Mouse (Mus musculus): ENCODE measurements around the gene Txnrd2.

The Txnrd2 gene

DNA sequence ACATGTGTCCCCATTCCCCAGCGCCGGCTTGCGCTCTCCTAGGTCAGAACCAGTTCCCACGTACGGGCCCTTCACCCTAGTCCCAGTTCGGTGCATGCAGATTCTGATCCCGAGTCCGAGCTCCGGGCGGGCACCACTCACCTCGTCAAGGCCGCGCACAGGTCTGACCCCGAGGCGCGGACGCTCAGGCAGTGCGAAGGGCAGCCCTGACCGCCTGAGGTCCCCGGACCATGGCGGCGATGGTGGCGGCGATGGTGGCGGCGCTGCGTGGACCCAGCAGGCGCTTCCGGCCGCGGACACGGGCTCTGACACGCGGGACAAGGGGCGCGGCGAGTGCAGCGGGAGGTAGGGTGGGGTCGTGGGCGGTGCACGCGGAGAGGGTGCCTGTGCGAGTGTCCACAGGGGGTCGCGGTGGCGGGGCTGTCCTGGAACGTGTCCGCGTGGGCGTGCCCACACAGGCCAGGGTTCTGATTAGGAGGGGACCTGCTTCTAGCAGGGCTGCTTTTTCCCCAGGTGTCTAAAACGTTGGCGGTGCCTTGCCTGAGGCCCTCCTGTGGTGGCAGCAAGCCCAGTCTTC lies at the start of gene Txnrd2:
Gene Txnrd2, plus strand, starts transcription at position 170 of the 577 bp plus-strand sequence.
- peak; percentile 65 to 72 for DNase-seq

DNA sequence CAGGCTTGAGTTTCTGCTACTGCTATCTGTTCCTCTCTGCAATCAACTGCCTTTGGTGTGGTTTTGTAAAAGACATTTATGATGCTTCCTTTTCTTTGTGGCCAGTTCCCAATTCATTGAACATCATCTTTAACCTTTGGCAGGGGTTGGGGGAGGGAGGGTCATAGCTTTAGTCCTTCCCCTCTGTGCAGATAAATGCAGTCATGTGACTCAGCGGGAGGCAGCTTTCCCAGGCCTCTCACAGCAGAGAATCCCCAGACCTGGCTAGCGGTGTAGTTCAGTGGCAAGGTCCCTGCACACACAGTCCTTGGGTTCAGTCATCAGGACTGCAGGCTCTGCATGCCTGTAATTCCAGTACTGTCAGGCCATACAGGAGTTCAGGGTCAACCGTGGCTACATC lies 49.0 kb upstream of the Txnrd2 start:
- DNase-seq: no peak

DNA sequence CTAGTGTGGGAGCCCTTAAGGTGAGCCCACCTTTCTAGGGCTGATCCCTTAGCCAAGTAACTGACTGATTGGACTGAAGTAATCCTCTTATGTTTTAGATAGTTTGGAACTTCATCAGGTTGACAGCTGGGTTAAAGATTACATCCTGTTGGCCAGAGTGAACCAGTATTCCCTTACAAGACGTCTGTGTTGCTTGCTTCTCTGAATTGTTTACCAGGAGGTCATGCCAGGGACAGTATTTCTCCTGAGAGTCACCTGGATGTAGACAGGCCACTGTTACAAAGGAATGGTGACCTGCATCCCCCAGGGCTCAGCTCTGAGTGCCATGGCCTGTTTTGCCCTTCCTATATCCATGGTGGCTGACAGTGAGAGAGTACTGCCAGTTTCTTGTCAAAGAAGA lies 47.7 kb upstream of the Txnrd2 start:
- DNase-seq: no peak

DNA sequence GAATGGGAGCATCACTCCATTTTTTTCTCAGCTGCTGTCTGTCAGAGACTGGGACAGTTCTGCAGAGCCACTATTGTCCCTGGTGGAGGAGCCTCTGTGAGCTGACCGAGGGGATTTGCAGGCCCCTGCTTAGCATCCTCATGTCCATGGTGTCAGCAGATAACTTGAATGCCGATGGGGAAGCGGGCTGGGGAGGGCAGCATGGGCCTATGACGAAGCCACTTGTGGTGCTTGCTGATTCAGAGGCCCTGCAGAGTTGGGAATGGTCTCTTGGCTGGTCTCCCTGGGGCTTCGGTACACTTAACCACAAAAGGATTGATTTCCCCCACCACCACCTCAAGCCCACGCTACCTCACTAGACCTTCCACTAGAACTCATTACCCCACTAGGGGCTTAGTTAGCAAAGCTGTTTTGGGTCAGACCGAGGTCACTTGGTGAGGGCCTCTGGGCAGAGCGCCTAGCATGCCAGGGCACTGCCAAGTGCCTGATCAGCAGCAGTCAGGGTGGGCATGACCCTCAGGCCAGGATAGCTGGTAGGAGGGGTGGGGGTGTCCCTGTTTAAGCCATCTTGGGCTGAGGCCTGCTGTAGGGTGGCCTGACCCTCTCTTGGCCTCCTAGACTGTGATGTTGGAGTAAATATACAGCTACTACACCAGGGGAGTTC lies 46.7 kb upstream of the Txnrd2 start:
- DNase-seq: no peak

DNA sequence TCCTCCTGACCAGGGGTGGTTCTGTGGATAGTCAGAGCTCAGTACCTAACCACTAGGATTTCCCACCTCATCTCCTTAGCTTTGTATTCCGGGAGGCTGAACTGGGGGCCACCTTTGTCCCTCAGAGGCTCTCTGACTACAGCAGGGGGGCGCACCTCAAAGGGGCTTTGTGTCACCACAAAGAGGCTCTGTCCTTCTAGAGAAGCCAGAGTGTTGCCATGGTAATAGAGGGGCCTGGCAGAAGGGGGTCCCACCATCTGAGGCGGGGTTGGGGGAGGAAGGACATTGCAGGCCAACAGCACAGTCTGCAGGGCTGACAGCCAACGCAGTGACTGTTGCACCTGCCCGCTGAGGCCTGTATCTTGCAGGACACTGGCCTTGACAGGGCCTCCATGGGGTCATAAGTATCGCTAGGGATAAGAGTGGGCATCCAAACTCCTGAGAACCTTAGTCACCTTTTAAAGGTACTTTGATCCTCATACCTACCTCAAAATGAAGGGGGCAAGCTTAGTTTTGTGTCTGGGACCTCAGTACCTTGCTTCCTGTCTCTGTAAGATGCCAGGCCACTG lies 45.6 kb upstream of the Txnrd2 start:
- DNase-seq: no peak

DNA sequence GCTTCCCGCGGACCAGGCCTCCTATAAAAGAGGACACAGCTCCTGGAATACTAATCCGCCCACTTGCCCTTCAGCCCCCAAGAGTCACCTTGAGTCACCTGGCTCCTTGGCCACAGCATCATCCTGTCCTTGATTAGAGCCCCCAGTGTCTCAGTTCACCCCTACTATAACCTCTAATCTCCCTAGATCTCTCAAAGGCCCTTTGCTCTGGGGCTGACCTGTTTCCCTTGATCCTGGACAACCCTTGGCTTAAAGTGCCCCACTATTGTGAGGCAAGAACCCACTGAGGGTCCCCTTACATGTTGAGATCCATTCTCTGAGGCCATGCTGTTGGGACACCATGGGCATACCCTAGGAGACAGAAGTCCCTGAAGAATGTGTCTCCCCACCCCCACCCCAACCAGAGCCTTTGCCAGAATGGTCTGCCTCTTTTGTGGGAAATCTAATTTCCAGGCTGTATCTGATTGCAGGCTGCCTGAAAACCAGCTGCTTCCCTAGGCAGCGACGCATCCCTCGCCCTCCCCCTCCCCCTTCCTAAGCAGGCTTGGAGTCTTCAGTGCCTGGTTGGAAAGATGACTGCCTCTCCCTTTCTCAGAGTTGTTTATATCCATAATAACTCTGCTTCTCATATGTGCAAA lies 44.4 kb upstream of the Txnrd2 start:
- no peak for DNase-seq

DNA sequence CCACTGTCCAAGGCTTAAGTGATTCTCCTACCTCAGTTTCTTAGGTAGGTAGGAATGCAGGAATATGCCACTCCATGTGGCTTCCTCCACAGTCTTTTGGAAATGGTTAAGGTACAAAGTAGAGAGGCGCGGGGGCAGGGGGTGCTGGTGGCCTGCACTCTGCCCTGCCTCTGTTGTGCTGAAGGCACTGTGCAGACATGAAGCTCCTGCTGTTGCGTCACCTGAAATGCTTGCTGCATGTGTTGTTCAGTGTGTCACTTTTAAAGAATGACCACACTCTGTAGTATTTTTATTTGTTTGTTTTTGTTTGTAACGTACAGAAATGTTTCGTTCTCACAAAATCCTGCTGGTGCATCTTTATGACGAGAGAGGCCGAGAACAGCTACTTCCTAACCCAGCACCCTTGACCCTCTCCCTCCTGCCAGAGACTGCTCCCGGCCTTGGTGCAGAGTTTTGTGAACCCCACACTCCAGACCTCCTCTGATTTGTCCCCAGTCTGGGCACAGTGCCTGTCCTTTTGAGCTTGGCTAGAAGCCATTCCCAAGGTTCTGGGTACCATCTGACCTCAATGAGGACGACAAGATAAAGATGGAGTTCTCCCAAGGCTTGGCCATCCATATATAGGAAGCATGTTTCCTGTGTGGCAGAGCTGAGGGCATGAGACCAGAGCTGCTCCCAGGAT lies 43.0 kb upstream of the Txnrd2 start:
- no peak for DNase-seq

DNA sequence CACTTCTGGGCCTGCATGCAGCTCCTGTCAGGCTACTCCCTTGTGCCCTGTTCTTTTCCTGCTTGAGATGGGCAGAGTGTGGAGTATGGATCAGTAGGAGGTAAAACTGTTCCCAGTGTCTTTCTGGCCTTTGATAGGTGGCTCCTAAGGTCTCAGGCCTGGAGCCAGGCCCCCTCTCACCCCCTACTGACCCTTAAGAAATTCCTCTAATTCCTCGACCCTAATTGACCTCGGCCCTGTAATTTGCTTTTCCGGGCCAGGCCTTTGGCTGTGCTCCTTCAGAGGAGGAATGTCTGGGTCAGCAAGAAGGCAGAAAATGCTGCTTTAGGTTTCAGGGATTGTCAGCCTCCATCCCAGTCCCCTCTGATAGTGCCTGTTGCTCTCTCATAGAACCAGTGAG lies 42.4 kb upstream of the Txnrd2 start:
- no peak for DNase-seq

DNA sequence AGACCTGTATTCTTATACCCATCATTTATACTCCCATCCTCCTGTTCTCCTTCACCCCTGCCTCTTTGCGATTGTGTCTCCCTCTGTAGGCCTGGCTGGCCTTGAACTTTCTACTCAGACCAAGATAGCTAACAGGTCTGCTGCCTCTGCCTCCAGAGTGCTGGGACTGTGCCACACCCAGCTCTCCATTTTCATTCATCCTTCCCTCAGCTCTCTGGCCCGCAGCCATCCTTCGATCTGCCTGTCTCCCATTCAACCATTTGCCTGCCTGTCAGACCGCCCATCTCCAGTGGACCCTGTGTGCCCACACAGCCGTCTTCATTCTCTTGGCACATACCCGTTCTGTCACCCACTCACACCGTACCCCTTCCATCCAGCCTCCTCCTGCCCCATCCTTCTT lies 42.0 kb upstream of the Txnrd2 start:
- no peak for DNase-seq

DNA sequence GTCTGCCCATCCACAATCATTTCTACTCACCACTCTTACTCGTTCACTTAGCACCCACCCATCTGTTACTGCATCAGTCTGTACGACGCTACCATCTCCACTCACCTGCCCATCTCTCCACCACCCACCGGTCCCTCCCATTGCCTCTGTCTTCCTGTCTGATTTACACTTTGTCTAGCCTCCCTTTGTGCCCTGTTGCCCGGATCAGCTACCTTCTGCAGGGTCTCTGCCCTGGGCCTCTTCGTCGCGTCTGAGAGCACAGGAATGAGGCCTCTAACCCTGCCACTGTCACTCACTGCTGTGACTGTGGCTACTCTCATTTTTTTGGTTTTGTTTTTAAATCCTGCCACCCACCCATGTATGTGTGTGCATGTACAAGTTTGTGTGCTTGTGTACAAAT lies 41.5 kb upstream of the Txnrd2 start:
- no peak for DNase-seq

DNA sequence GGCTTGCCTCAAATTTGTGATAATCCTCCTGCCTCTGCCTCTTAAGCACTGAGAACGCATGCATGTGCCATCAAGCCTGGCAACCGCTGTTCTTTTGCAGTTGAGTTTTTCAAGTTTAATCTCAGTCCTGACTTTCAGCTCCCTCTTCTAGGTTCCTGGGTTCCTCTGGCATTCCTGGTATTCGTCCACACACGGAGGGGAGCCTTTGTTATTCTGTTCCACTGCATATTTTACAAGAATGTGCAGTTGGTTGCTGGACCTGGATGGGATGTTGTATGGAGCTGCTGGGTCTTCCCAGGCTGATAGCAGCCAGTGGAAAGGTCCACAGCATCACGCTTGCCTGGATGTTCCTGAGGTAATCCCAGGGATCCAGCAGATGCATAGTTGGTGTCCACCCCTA lies 40.8 kb upstream of the Txnrd2 start:
- no peak for DNase-seq

DNA sequence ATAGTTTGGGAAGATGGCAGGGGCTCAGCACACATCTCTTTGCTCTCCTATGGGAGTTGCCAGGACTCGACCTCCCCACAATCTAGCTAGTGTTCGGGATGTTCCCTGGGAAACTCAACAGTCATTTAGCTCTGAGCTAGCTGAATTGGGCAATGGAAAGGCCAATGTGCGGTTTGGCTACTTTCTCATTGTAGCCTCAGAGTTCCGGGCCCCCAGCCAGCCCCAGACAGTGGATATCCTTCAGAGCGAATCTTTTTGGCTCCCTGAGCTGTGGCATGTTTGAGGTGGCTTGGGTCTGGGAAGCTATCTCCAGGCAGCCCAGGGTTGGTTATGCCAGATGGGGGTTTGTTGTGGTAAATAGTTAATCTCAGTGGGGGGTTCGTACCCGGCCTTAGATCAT lies 39.7 kb upstream of the Txnrd2 start:
- DNase-seq: peak in 1 of 2 experiments; percentile 4

DNA sequence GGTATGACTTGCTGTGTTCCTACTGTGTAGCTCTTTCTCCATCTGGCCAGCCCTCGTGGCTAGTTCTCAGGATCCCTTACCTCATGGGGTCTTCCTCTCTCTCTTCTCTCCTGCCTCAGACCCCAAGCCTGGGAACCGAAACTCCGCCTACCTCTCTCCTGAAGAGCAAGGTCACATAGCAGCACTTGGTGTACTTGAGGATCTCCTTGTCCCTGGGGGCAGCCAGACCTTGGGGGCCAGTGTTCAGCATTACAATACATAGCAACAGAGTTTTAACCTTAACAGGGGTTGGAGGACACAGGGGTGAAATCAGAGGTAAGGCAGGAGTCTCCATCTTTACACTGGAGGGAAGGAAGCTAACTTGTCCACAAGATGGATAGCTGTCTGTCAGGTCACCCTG lies 39.2 kb upstream of the Txnrd2 start:
- peak in 1 of 2 experiments; percentile 22 for DNase-seq

DNA sequence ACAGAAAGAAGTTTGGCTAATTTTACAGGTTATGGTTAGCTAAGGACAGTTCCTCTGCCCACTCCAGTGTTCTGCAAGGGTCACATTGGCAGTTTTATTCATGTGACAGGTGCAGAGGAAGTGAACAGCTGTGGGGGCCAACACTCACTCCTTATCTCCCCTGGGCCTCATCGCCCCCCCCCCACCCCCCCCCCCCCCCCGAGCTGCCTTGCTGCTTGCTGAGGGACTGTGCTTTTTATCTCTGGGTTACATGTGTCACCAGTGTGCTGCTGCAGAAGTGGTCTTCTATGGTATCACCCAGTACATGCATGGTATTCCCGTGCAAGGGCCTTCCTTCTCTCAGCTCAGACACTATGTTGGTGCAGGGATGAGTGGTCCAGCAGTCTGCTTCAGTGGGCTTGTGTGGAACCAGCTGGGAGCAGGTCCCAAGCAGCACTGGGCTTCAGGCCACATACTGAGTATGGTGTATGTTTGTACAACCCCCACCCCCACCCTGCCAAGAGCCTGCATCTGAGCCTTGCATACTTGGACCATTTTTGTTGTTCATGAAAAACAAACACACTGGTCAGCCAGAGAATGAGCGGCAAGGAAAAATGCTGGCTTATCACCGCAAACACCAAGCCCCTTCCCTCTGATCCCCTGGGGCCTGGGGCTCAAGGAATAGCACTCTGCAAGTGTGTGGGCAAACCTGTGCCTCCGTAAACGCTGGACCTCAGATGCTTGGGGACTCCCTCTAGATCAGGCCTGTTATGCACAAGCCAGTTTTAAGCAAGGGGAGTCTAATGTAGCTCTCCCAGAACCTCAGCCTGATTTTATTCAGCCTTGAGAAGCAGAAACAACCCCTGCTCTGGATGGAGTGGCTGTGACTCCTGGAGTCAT lies 38.2 kb upstream of the Txnrd2 start:
- DNase-seq: peak; percentile 26 to 29

DNA sequence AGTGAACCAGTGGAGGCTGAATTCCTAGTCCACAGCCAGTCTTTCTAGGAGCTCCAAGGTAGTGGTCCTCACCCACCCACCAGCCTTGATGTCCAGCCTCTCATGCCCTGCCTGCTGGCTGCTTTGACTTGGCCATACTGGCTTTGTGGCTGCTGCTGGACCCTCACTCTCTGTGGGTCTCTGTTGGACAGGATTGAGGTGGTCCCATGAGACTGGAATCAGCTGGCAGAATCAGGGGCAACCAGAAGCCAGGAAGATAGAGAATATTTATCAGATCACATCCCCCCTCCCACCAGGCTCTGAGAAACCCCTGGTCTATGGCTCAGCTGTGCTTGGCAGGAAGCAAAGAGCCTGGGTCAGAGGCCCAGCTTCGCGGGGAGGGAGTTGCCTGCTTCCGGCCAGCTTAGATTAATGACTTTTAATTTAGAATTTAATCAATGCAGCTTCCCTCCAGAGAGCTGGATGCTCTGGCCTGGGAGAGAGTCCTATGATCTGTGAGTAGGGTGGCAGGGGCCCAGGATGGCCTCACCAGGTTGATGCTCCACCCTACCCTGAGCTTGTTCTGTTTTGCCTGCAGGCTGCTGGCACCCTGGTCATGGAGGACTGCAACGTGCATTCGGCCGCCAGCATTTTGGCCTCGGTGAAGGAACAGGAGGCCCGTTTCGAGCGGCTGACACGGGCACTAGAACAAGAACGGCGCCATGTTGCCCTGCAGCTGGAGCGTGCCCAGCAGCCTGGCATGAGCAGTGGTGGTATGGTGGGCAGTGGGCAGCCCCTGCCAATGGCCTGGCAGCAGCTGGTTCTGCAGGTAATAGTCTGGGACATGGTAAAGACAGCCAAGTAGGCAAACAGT lies 37.4 kb upstream of the Txnrd2 start:
- peak in 1 of 2 experiments; percentile 35 for DNase-seq

DNA sequence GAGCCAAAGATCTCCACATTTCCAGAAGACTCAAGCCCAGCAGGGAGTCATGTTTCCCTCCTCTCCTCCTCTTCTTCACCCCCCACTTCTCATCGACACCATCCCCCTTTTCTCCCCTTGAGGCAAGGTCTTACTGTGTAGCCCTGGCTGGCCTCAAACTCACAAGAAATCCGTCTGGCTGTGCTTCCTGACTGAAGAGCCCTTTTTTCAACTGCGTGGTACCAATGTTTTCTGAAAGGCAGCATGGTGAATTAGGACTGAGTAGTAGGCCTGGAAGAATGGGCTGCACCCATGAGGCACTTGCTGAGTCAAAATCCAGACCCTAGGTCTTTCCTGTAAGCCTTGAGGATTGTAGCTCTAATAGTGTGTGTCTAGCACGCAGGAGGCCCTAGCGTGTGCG lies 35.8 kb upstream of the Txnrd2 start:
- no peak for DNase-seq

DNA sequence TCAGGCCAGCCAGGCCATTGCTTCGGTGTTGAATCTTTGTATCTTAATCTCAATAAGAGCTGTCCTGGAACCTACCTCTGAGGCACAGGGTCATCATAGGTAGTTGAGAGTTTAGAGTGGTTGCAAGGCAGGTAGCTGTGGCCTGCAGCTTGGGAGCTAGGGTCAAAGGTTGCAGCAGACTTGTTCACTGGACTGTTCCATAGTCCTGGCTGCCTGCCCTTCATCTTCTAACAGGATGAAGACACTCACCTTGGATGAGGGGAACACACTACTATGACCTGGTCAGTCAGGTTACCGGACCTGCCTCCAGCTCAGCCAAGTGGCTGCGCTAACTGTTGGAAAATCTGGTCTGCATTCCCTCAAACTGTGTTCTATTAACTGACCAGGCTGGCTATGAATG lies 35.1 kb upstream of the Txnrd2 start:
- peak in 1 of 2 experiments; percentile 3 for DNase-seq

DNA sequence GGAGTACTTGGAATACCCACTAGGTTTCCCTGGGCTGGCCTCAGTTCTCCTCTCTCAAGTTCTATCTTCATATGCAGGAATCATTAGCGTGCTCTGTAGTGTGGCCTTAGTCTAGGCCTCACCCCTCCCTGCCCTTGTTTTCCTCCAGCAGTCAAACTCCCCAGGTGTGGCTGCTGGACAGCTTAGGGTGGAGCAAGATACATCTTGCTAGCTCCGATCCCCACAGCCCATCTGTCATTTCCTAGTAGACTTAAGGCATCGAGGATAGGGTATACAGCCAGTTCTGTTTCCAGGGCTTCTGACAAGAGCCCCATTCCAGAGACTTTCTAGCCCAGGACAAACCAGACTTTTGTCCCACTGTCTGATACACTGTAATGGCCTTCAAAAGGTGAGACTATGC lies 34.5 kb upstream of the Txnrd2 start:
- peak in 1 of 2 experiments; percentile 9 for DNase-seq

DNA sequence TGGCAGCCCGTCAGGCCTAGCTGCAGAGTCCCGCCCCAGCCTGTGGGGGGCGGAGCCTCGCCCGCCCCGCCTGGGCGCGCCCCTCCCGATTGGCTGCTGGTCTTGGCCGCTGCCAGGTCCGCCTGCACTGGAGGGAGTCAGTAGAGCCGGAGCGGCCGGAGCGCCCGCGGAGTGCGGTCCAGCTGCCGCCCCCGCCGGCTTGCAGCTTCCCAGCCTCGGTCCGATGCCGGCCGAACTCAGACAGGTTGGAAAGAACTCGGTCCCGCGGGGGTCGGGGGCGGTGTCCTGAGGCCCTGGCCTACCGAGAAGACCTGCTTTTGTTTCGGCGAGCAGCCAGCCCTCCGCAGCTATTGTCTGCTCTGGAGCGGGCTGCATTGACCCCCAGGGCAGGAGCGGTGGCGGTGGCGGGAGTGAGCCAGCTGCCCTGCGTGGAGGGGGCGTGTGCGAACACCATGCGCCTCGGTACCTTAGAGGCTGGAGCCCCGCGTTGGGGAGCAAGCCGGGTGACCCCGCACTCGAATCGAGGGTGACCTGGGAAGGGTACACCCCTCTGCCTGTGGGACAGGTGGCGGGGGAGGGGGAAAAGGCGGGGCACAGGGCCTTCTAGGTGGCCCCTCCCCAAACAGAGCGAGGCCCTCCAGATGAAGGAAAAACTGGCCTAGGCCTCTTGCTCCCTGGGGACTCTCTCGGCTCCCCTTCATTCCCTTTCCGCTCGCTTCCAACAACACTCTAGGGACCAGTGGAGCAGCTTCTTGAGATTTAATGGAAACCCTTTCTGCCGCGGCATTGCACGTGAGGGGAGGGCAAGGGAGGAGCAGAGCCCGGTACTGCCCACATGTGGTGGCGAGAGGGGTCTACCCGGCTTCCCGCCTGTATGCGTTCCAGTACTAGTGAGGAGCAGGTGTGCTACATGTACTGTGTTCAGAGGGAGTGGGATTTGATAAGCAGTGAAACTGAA lies 33.4 kb upstream of the Txnrd2 start:
- peak; percentile 88 to 92 for DNase-seq

DNA sequence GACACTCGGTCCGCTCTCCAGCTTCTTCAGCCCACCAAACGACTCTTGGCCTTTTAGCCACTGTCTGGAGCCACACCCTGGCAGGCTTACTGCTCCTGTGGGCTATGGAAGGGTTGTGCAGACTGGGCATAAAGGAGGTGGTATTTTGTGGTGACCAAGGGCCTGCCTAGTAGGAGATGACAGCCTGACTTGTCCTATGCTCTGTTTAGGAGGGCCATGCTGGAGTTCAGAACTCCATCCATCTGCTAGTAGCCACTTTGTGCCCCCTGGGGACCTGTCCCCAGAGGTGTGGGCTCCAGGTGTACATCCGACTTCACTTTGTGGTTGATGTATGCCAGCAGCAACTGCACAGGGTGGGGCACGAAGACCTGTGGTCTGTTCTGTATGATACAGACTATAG lies 32.6 kb upstream of the Txnrd2 start:
- no peak for DNase-seq
